Comparison of ENCODE assay signal across 12 mouse cellular contexts in the genomic region with DNA sequence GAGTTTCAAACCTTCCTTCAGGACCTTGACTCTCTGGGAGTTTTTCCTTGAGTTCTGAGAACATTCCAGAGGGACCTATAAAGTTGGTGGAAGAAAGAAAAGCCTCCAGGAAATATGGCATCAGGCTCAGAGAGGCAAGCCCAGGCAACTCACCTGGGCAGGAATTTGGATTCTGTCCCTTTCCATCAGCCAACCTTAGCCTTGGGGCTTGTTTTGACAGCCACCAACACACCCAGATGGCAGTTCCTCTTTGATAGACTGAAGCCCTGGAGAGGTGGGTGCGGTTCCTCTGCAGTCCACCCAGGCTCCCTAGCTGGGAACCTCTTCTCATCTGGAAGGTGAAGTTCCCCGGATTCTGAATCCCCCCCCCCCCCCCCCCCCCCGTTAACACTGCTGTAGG. TPM values are rescaled to one million over a fixed set of nuclear protein-coding genes. Genes with fewer than 3 reads are reported as not detected.
DNase-seq lines count a peak whose midpoint lies in the region; ATAC-seq and TF ChIP-seq lines count a peak whose summit lies in the region.
"Had no signal": no experiment of that assay in that cellular context is flagged by ENCODE, and none has a peak within 500 bp of the region (broad histone marks: within the 10 kb centered on the region; RNA-seq: fewer than 3 reads in every experiment).

No protein-coding gene starts in this region.

- no peak for DNase-seq in kidney, adult 2 months
- DNase-seq in kidney, adult 9 months = no peak
- peak; percentile 64 for DNase-seq in MEL (ENCODE audit: low read depth, low spot score)
- DNase-seq in fat pad, adult 2 months (ENCODE audit: extremely low read depth, low read depth, low spot score) = peak; percentile 64
- DNase-seq in left cerebral cortex, postnatal 25 days (ENCODE audit: low spot score in 2 of 2) = no peak
- no peak for DNase-seq in hindbrain, embryonic 14.5 days (ENCODE audit: low spot score)
- DNase-seq: embryo, embryonic 11 days had no signal

- peak; percentile 83 for ATAC-seq in liver, embryonic 15.5 days (ENCODE audit: insufficient read depth)
- ATAC-seq in activated CD4-positive, CD25-positive, alpha-beta regulatory T cell, adult 4 months = no peak
- no peak for ATAC-seq in hindbrain, embryonic 14.5 days (ENCODE audit: low FRiP score)

- TF ChIP-seq RAD21 in MEL (IDR thresholded peaks at IDR 0.05; ENCODE audit: low read depth, low read length) = no peak

- H3K9ac ChIP-seq in MEL (ENCODE audit: control insufficient read depth, low read depth, low read length, poor library complexity, severe bottlenecking) = no peak overlapping the region
- H3K9ac ChIP-seq in liver, embryonic 15.5 days = peak overlapping the region; percentile 45
- no peak overlapping the region for H3K9ac ChIP-seq in hindbrain, embryonic 14.5 days

- no peak for TF ChIP-seq POLR2A in kidney, adult 2 months (IDR thresholded peaks at IDR 0.05; ENCODE audit: low read depth, low read length)
- TF ChIP-seq POLR2A in MEL (IDR thresholded peaks at IDR 0.05; ENCODE audit: control insufficient read depth in 1 of 2, insufficient read depth in 1 of 2, low read depth in 1 of 2, low read length in 2 of 2, poor library complexity in 1 of 2) = no peak

- H3K4me3 ChIP-seq in kidney, adult 2 months (ENCODE audit: insufficient read depth, low read depth, low read length) = no peak overlapping the region
- no peak overlapping the region for H3K4me3 ChIP-seq in MEL (ENCODE audit: control insufficient read depth in 1 of 2, insufficient read depth in 1 of 2, low read depth in 2 of 2, low read length in 2 of 2)
- H3K4me3 ChIP-seq in liver, embryonic 15.5 days (replicated peaks) = peak overlapping the region; percentile 32
- H3K4me3 ChIP-seq in hindbrain, embryonic 14.5 days (replicated peaks; ENCODE audit: low read length) = no peak overlapping the region
- H3K4me3 ChIP-seq: megakaryocyte, embryonic 14.5 days had no signal

- no peaks in the 10 kb centered on the region for H3K9me3 ChIP-seq in MEL (replicated peaks; ENCODE audit: insufficient read depth, low read length)
- no peaks in the 10 kb centered on the region for H3K9me3 ChIP-seq in liver, embryonic 15.5 days (replicated peaks)
- H3K9me3 ChIP-seq in hindbrain, embryonic 14.5 days (ENCODE audit: control insufficient read depth, low read length) = no peaks in the 10 kb centered on the region

- no peaks in the 10 kb centered on the region for H3K27me3 ChIP-seq in kidney, adult 2 months (replicated peaks; ENCODE audit: control insufficient read depth, insufficient read depth, low read length)
- H3K27me3 ChIP-seq in MEL (ENCODE audit: control insufficient read depth in 1 of 2, insufficient read depth in 2 of 2, low read length in 2 of 2) = no peaks in the 10 kb centered on the region
- H3K27me3 ChIP-seq in liver, embryonic 15.5 days = no peaks in the 10 kb centered on the region
- H3K27me3 ChIP-seq in hindbrain, embryonic 14.5 days (ENCODE audit: control insufficient read depth, insufficient read depth, low read length) = no peaks in the 10 kb centered on the region

- H3K4me2 ChIP-seq in liver, embryonic 15.5 days = peak overlapping the region; percentile 46
- H3K4me2 ChIP-seq in hindbrain, embryonic 14.5 days (replicated peaks) = no peak overlapping the region

- peak overlapping the region; percentile 66 for H3K27ac ChIP-seq in kidney, adult 2 months (ENCODE audit: insufficient read depth, low read depth, low read length)
- H3K27ac ChIP-seq in MEL (ENCODE audit: control insufficient read depth, low read depth, low read length) = peak overlapping the region; percentile 52
- peak overlapping the region; percentile 92 for H3K27ac ChIP-seq in liver, embryonic 15.5 days (replicated peaks)
- no peak overlapping the region for H3K27ac ChIP-seq in hindbrain, embryonic 14.5 days

- no peaks in the 10 kb centered on the region for H3K79me2 ChIP-seq in MEL (ENCODE audit: control insufficient read depth, insufficient read depth, low read length, poor library complexity)

- no peak for TF ChIP-seq CTCF in kidney, adult 2 months (conservative IDR thresholded peaks at IDR 0.05; ENCODE audit: insufficient read depth, insufficient read length, low read depth, low read length)
- no peak for TF ChIP-seq CTCF in MEL (IDR thresholded peaks at IDR 0.05 in 2 of 3, conservative IDR thresholded peaks at IDR 0.05 in 1 of 3; ENCODE audit: control insufficient read depth in 1 of 3, insufficient read depth in 1 of 3, low read depth in 2 of 3, low read length in 3 of 3, poor library complexity in 1 of 3, severe bottlenecking in 1 of 3)

- WGBS in kidney, adult 2 months = 55% methylated on average over 3 of the region's 3 CpGs
- 21% methylated on average over 3 of the region's 3 CpGs for WGBS in liver, embryonic 15.5 days (ENCODE audit: insufficient replicate concordance)
- 71% methylated on average over 3 of the region's 3 CpGs for WGBS in hindbrain, embryonic 14.5 days

- TF ChIP-seq EP300 in MEL (IDR thresholded peaks at IDR 0.05; ENCODE audit: low read depth in 1 of 2, low read length in 2 of 2) = no peak; a peak in 1 of 4 replicates

- H3K4me1 ChIP-seq in kidney, adult 2 months (ENCODE audit: control insufficient read depth, insufficient read depth, low read length) = peaks cover 2% of the 10 kb centered on the region; the same call in 1 of the 2 replicates
- H3K4me1 ChIP-seq in MEL (ENCODE audit: control insufficient read depth in 1 of 2, insufficient read depth in 2 of 2, low read length in 2 of 2) = peaks cover 9 to 34% of the 10 kb centered on the region in 2 experiments
- peaks cover 60% of the 10 kb centered on the region for H3K4me1 ChIP-seq in liver, embryonic 15.5 days (replicated peaks)
- no peaks in the 10 kb centered on the region for H3K4me1 ChIP-seq in hindbrain, embryonic 14.5 days (replicated peaks; ENCODE audit: control insufficient read depth, insufficient read depth, low read length)

- H3K36me3 ChIP-seq in kidney, adult 2 months (ENCODE audit: control insufficient read depth, insufficient read depth, low read length) = no peaks in the 10 kb centered on the region
- H3K36me3 ChIP-seq in MEL (ENCODE audit: control insufficient read depth in 1 of 2, insufficient read depth in 2 of 2, low read length in 2 of 2) = peaks cover 0 to 24% of the 10 kb centered on the region in 2 experiments; a peak in 2 of 4 replicates
- no peaks in the 10 kb centered on the region for H3K36me3 ChIP-seq in liver, embryonic 15.5 days (replicated peaks)
- no peaks in the 10 kb centered on the region for H3K36me3 ChIP-seq in hindbrain, embryonic 14.5 days (replicated peaks; ENCODE audit: control insufficient read depth, insufficient read depth)

- intact Hi-C loops in left cerebral cortex, postnatal 25 days (cut with DNase I) = no loop called here

TF ChIP-seq in MEL, 35 proteins besides CTCF, POLR2A, EP300 and RAD21 (continues in another document):
- TF ChIP-seq SIN3A (IDR thresholded peaks at IDR 0.05; ENCODE audit: low read length) = peak; percentile 63; the same call in 1 of the 2 replicates
- TF ChIP-seq GATA1 (IDR thresholded peaks at IDR 0.05; ENCODE audit: low read depth, low read length) = no peak
- 0 out of 2 replicates have a peak, but pooled peaks have one; percentile 14 for TF ChIP-seq ETS1 (IDR thresholded peaks at IDR 0.05; ENCODE audit: low read depth, low read length)
- 0 out of 2 replicates have a peak, but pooled peaks have one; percentile 37 for TF ChIP-seq MXI1 (IDR thresholded peaks at IDR 0.05; ENCODE audit: low read depth, low read length)

RNA-seq across cellular contexts. Expression of gene Lama5, which starts 10.8 kb away (rescaled TPM):
- 83.3 and 97.8 TPM in 2 replicates for polyA plus RNA-seq in kidney, adult 2 months (2012; rRNA removed)
- 4.5 and 6.1 TPM in 2 replicates for total RNA-seq in MEL (2012; rRNA removed)
- 10 to 100 TPM in 1 of 2 experiments, not detected in 1; 14.6 TPM for polyA plus RNA-seq in MEL (2012; ENCODE audit: insufficient read depth in 1 of 2, insufficient read length in 2 of 2, low read depth in 1 of 2, low replicate concordance in 2 of 2, missing spikeins in 1 of 2)
- 1.6 and 1.9 TPM in 2 replicates for polyA plus RNA-seq in liver, embryonic 15.5 days (2015; fragmentation: Nextera tagmentation; extraction: Ambion mirVana)
- polyA plus RNA-seq in activated CD4-positive, CD25-positive, alpha-beta regulatory T cell, adult 4 months (2017; shearing (Covaris generic)) = under 1 TPM; 0.28 to 0.59 TPM
- total RNA-seq in left cerebral cortex, postnatal 25 days (2021) = 1 to 10 TPM; 6.0 to 6.7 TPM
- 2.6 and 2.9 TPM in 2 replicates for polyA plus RNA-seq in hindbrain, embryonic 14.5 days (2014; fragmentation: Nextera tagmentation; extraction: Ambion mirVana)

RNA-seq across cellular contexts. Expression of gene Rps21, which starts 20.7 kb away (rescaled TPM):
- 2,294 and 2,331 TPM in 2 replicates for polyA plus RNA-seq in kidney, adult 2 months (2012; rRNA removed)
- 4,335 and 4,916 TPM in 2 replicates for total RNA-seq in MEL (2012; rRNA removed)
- polyA plus RNA-seq in MEL (2012; ENCODE audit: insufficient read depth in 1 of 2, insufficient read length in 2 of 2, low read depth in 1 of 2, low replicate concordance in 2 of 2, missing spikeins in 1 of 2) = 1,000 to 10,000 TPM in 1 of 2 experiments, 100 to 1,000 TPM in 1; 995 to 1,182 TPM
- 223 and 320 TPM in 2 replicates for polyA plus RNA-seq in liver, embryonic 15.5 days (2015; fragmentation: Nextera tagmentation; extraction: Ambion mirVana)
- 1,000 to 10,000 TPM; 1,181 to 1,680 TPM for polyA plus RNA-seq in activated CD4-positive, CD25-positive, alpha-beta regulatory T cell, adult 4 months (2017; shearing (Covaris generic))
- total RNA-seq in left cerebral cortex, postnatal 25 days (2021) = 100 to 1,000 TPM; 648 to 660 TPM
- polyA plus RNA-seq in hindbrain, embryonic 14.5 days (2014; fragmentation: Nextera tagmentation; extraction: Ambion mirVana) = 372 and 509 TPM in 2 replicates

RNA-seq across cellular contexts. Expression of gene Cables2, which starts 36.8 kb away (rescaled TPM):
- polyA plus RNA-seq in kidney, adult 2 months (2012; rRNA removed) = 18.2 TPM in 2 replicates
- total RNA-seq in MEL (2012; rRNA removed) = 9.3 and 10.7 TPM in 2 replicates
- polyA plus RNA-seq in MEL (2012; ENCODE audit: insufficient read depth in 1 of 2, insufficient read length in 2 of 2, low read depth in 1 of 2, low replicate concordance in 2 of 2, missing spikeins in 1 of 2) = 10 to 100 TPM in 1 of 2 experiments, not detected in 1; 16.7 TPM
- 3.4 and 3.5 TPM in 2 replicates for polyA plus RNA-seq in liver, embryonic 15.5 days (2015; fragmentation: Nextera tagmentation; extraction: Ambion mirVana)
- 1 to 10 TPM; 5.9 to 7.2 TPM for polyA plus RNA-seq in activated CD4-positive, CD25-positive, alpha-beta regulatory T cell, adult 4 months (2017; shearing (Covaris generic))
- 10 to 100 TPM; 23.9 to 30.4 TPM for total RNA-seq in left cerebral cortex, postnatal 25 days (2021)
- 40.6 and 40.9 TPM in 2 replicates for polyA plus RNA-seq in hindbrain, embryonic 14.5 days (2014; fragmentation: Nextera tagmentation; extraction: Ambion mirVana)

RNA-seq across cellular contexts. Expression of gene Rbbp8nl, which starts 53.2 kb away (rescaled TPM):
- polyA plus RNA-seq in kidney, adult 2 months (2012; rRNA removed) = 0.49 and 0.50 TPM in 2 replicates
- not detected in 2 replicates for total RNA-seq in MEL (2012; rRNA removed)
- polyA plus RNA-seq in MEL (2012; ENCODE audit: insufficient read depth in 1 of 2, insufficient read length in 2 of 2, low read depth in 1 of 2, low replicate concordance in 2 of 2, missing spikeins in 1 of 2) = not detected
- polyA plus RNA-seq in liver, embryonic 15.5 days (2015; fragmentation: Nextera tagmentation; extraction: Ambion mirVana) = not detected in 2 replicates
- not detected for polyA plus RNA-seq in activated CD4-positive, CD25-positive, alpha-beta regulatory T cell, adult 4 months (2017; shearing (Covaris generic))
- not detected for total RNA-seq in left cerebral cortex, postnatal 25 days (2021)
- not detected in 2 replicates for polyA plus RNA-seq in hindbrain, embryonic 14.5 days (2014; fragmentation: Nextera tagmentation; extraction: Ambion mirVana)
- total RNA-seq: layer of hippocampus, postnatal 14 days had no signal
- polyA plus RNA-seq: neural tube, embryonic 11.5 days had no signal

Comparison
In these comparisons a context has a peak if more than half of its experiments do, and no peak if none do; other contexts are left out.
1. DNase-seq: peak in MEL (single experiment) and fat pad, adult 2 months (single experiment); none in kidney, adult 2 months (single experiment), kidney, adult 9 months (single experiment), left cerebral cortex, postnatal 25 days (0 of 2) and hindbrain, embryonic 14.5 days (single experiment).